Mouse (Mus musculus): ENCODE results near the gene Cenpt.

- TF ChIP-seq GATA1 (IDR thresholded peaks at IDR 0.05; ENCODE audit: borderline replicate concordance, low read length): no peak
- TF ChIP-seq CTCF (IDR thresholded peaks at IDR 0.05; ENCODE audit: low read depth, low read length): no peak
- no peak for TF ChIP-seq TAL1 (conservative IDR thresholded peaks at IDR 0.05; ENCODE audit: low read depth, low read length)
- no peak for TF ChIP-seq POLR2AphosphoS5 (IDR thresholded peaks at IDR 0.05; ENCODE audit: insufficient replicate concordance, low read depth, low read length)
- no peak for TF ChIP-seq GATA2 (IDR thresholded peaks at IDR 0.05; ENCODE audit: borderline replicate concordance, low read depth, low read length)
Measured at GRCm38 (mm10) chr8:105889756-105890465, 36.8 kb upstream of the Cenpt start.

Data from G1E (cell line).